Mouse (Mus musculus) hindbrain, embryonic 11.5 days (tissue): ENCODE results near the gene Plcd1. TPM values are rescaled to one million over a fixed set of nuclear protein-coding genes. Genes with fewer than 3 reads are reported as not detected.

Experiments used
- ATAC-seq: fragments of 200-750 bp; cut with Nextera tagmentation; 2 replicates; pipeline ENCODE4 v1.8.0; 2017; ENCODE audit warnings: mild to moderate bottlenecking, moderate TSS enrichment, moderate library complexity; ENCODE audit not compliant: low FRiP score
- DNase-seq: peaks from one replicate; pipeline ENCODE4 v3.0.0-alpha.2; 2015; ENCODE audit warnings: low spot score
- H3K27ac ChIP-seq: fragments of 300-500 bp; sonication (generic); 2 replicates; pipeline ENCODE4 v1.5.1; 2014; ENCODE audit warnings: mild to moderate bottlenecking, low read depth, low read length
- H3K27me3 ChIP-seq: fragments of 300-500 bp; sonication (generic); 2 replicates; pipeline ENCODE4 v1.6.1; 2014; ENCODE audit warnings: mild to moderate bottlenecking, low read length, moderate library complexity, mixed read lengths; ENCODE audit not compliant: control insufficient read depth, insufficient read depth
- H3K36me3 ChIP-seq: fragments of 300-500 bp; sonication (generic); 2 replicates; pipeline ENCODE4 v1.6.1; 2014; ENCODE audit warnings: mild to moderate bottlenecking, low read length, moderate library complexity, mixed read lengths; ENCODE audit not compliant: control insufficient read depth, insufficient read depth
- H3K4me1 ChIP-seq: fragments of 300-500 bp; sonication (generic); replicated peaks from 2 replicates; pipeline ENCODE4 v1.6.1; 2014; ENCODE audit warnings: low read length, mixed read lengths; ENCODE audit not compliant: control insufficient read depth, insufficient read depth
- H3K4me2 ChIP-seq: fragments of 300-500 bp; sonication (generic); replicated peaks from 2 replicates; pipeline ENCODE4 v1.6.1; 2014; ENCODE audit warnings: mild to moderate bottlenecking, low read depth, low read length
- H3K4me3 ChIP-seq: fragments of 300-500 bp; sonication (generic); 2 replicates; pipeline ENCODE4 v1.5.1; 2014; ENCODE audit warnings: low read depth, low read length
- H3K9ac ChIP-seq: fragments of 300-500 bp; sonication (generic); 2 replicates; pipeline ENCODE4 v1.6.1; 2014; ENCODE audit warnings: low read depth, low read length
- H3K9me3 ChIP-seq: fragments of 300-500 bp; sonication (generic); 2 replicates; pipeline ENCODE4 v1.6.1; 2016; ENCODE audit warnings: low read length; ENCODE audit not compliant: control insufficient read depth
- WGBS: fragments of 180-500 bp; shearing (Covaris S2); extraction: QIAGEN DNeasy Blood & Tissue Kit; methylation state at CpG from one replicate; pipeline ENCODE4 v1.1.7; 2014; 5-methylcytosine and 5-hydroxymethylcytosine counted together
- polyA plus RNA-seq: library from polyadenylated mRNA; unstranded; fragments of >200 nt; fragmentation: Nextera tagmentation; extraction: Ambion mirVana; gene quantifications from 2 replicates; pipeline ENCODE4 v1.2.1, GENCODE M21; 2014

Gene Plcd1
- polyA plus RNA-seq, 1 experiment from 2014 or later, result 27.7 TPM

DNA sequence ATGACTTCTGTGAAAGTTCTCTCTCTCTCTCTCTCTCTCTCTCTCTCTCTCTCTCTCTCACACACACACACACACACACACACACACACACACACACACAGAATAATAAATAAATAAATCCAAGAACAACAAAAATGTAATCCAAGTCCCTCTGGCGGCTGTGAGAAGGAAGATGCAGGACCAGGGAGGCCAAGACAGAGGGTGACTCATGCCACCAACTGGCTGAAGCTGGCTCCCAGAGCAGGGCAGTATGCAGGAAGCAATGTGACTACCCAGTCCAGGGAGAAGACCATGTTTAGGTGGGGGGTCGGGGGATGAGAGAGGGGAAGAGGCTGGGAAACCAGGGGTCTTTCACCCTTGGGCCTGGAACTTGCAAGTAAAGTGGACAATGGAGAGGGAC lies 42.1 kb downstream of the Plcd1 start:
- H3K9me3 ChIP-seq, result no peaks in the 10 kb centered on the region
- no peak overlapping the region for H3K27ac ChIP-seq
- peaks cover 6% of the 10 kb centered on the region for H3K27me3 ChIP-seq
- peaks cover 3% of the 10 kb centered on the region; the same call in 1 of the 2 replicates for H3K4me1 ChIP-seq
- WGBS, result 75% methylated on average over 2 of the region's 2 CpGs
- H3K4me2 ChIP-seq, result no peak overlapping the region
- H3K4me3 ChIP-seq, result no peak overlapping the region
- H3K9ac ChIP-seq, result no peak overlapping the region
- ATAC-seq (no peak), DNase-seq (no peak)
- no peaks in the 10 kb centered on the region for H3K36me3 ChIP-seq

GRCm38 (mm10) chr9:119048182-119048903 lies 45.0 kb downstream of the Plcd1 start:
- Histone ChIP-seq H3K4me1 (peaks cover 3% of the 10 kb centered on the region; the same call in 1 of the 2 replicates), H3K9me3 (no peaks in the 10 kb centered on the region), H3K27ac (no peak overlapping the region), H3K36me3 (no peaks in the 10 kb centered on the region), H3K4me2 (no peak overlapping the region), H3K27me3 (no peaks in the 10 kb centered on the region), H3K9ac (no peak overlapping the region), H3K4me3 (no peak overlapping the region)
- DNase-seq (no peak), ATAC-seq (no peak)
- 82% methylated on average over 11 of the region's 11 CpGs for WGBS

- Histone ChIP-seq H3K4me2 (no peak overlapping the region), H3K4me1 (no peaks in the 10 kb centered on the region), H3K27ac (no peak overlapping the region), H3K9ac (no peak overlapping the region), H3K4me3 (no peak overlapping the region), H3K36me3 (no peaks in the 10 kb centered on the region), H3K9me3 (no peaks in the 10 kb centered on the region), H3K27me3 (no peaks in the 10 kb centered on the region)
- 94% methylated on average over 15 of the region's 15 CpGs for WGBS
- DNase-seq, result no peak
- ATAC-seq, result no peak
These were observed 53.1 kb downstream of the Plcd1 start for GRCm38 (mm10) chr9:119040101-119040775.

DNA sequence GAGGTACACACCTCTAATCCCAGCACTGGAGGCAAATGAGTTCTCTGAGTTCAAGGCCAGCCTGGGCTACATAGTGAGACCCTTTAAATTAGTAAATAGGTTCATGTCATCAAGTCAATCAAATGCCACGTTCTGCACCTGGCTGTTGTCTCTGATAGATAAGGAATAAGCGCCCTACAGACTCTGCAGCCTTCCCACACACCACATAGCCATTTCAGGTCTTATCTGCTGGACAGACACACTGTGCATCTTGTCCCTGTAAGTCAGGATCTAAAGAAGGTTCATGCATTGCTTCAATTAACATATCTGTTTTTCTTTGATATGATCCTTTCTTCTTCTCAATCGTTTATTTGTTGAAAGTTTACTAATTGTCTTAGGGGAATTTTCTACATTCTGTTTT lies 54.7 kb downstream of the Plcd1 start:
- Histone ChIP-seq H3K27ac (no peak overlapping the region), H3K4me2 (no peak overlapping the region), H3K4me1 (0 out of 2 replicates have a peak, but pooled peaks cover 4% of the 10 kb centered on the region), H3K4me3 (no peak overlapping the region), H3K9me3 (no peaks in the 10 kb centered on the region), H3K9ac (no peak overlapping the region), H3K27me3 (no peaks in the 10 kb centered on the region), H3K36me3 (no peaks in the 10 kb centered on the region)
- WGBS, result 91% methylated on average over 3 of the region's 3 CpGs
- DNase-seq (no peak), ATAC-seq (no peak)

DNA sequence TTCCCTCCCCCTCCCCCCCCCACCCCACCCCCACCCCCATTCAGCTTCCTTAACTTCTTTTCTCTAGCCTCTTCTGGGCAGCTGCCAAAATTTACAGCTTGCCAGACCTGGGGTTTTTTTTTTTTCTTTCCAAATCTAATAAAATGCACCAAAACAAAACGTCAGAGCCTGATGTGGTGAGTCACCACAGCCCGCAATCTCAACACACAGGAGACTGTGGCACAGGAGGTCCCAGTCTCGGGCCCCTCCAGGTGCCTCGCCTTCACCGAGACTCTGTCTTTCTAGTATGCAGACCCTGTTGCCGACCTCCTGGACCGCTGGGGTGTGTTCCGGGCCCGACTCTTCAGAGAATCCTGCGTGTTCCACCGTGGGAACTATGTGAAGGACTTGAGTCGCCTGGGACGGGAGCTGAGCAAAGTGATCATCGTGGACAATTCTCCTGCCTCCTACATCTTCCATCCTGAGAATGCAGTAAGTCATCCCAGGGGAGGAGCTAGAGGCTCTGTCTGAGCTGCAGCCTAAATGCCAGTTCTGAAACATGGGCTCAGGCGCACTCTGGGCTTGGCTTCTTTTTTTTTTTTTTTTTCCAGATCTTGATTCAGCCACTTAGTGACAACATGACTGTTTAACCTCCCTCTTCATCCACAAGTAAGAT lies 56.1 kb downstream of the Plcd1 start:
- 87% methylated on average over 15 of the region's 15 CpGs for WGBS
- Histone ChIP-seq H3K27me3 (no peaks in the 10 kb centered on the region), H3K4me1 (0 out of 2 replicates have a peak, but pooled peaks cover 7% of the 10 kb centered on the region), H3K36me3 (no peaks in the 10 kb centered on the region), H3K9ac (no peak overlapping the region), H3K9me3 (no peaks in the 10 kb centered on the region), H3K4me3 (no peak overlapping the region), H3K4me2 (no peak overlapping the region), H3K27ac (no peak overlapping the region)
- DNase-seq (no peak), ATAC-seq (no peak)

GRCm38 (mm10) chr9:119035836-119036235 lies 57.5 kb downstream of the Plcd1 start:
- Histone ChIP-seq H3K4me1 (0 out of 2 replicates have a peak, but pooled peaks cover 7% of the 10 kb centered on the region), H3K4me2 (no peak overlapping the region), H3K9me3 (no peaks in the 10 kb centered on the region), H3K9ac (no peak overlapping the region), H3K36me3 (no peaks in the 10 kb centered on the region), H3K27me3 (no peaks in the 10 kb centered on the region), H3K4me3 (no peak overlapping the region), H3K27ac (no peak overlapping the region)
- ATAC-seq (no peak), DNase-seq (no peak)
- 77% methylated on average over 7 of the region's 7 CpGs for WGBS

DNA sequence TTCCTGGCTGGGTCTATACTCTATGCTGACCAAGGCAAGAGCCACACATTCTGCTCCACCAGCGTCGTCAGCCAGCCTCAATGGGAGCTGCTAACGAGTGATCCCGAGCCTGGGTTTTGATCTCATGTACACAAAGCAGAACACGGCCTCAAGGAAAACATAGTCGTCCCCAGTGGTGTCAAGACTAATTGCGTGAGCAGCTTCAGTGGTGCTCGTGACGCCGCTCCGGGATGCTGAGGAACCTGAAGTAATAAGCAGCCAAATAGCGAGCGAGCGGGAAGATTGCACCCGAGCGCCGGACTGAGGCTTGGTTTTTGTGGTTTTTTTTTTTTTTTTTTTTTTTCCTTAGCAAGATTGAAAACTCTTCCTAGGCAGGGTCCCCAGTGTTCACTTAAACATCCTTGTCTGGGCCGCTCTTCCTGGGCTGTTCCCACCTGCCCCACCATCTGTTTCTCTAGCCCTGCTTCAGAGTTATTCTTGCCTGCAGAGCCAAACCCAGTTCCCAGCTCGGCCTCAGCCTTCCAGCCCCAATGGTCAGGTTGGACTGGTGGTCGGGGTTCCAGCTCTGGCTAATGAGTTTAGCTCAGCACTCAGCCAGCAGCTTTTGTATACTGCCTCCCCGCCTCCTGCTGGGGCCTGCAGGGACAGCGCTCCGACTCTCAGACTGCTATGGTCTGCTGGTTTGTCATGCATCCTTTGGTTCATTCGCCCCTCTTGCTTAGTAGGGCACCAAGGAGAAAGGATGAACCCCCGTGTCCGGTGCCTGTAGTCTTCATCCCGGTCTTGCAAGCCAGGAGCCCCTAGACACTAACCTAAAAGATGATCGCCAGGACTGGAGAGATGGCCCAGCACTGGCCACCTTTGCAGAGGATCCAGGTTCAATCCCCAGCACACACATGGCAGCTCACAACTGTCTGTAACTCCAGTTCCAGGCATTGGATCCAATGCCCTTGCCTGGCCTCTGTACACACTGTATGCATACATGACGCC lies 58.3 kb downstream of the Plcd1 start:
- DNase-seq, result no peak
- Histone ChIP-seq H3K4me2 (no peak overlapping the region), H3K4me3 (no peak overlapping the region), H3K9me3 (no peaks in the 10 kb centered on the region), H3K27ac (no peak overlapping the region), H3K27me3 (no peaks in the 10 kb centered on the region), H3K36me3 (no peaks in the 10 kb centered on the region), H3K9ac (no peak overlapping the region), H3K4me1 (0 out of 2 replicates have a peak, but pooled peaks cover 7% of the 10 kb centered on the region)
- WGBS, result 75% methylated on average over 29 of the region's 29 CpGs
- no peak for ATAC-seq

GRCm38 (mm10) chr9:119034069-119034468 lies 59.2 kb downstream of the Plcd1 start:
- DNase-seq, result no peak
- no peaks in the 10 kb centered on the region for H3K27me3 ChIP-seq
- ATAC-seq, result no peak
- 0 out of 2 replicates have a peak, but pooled peaks cover 7% of the 10 kb centered on the region for H3K4me1 ChIP-seq
- 85% methylated on average over 8 of the region's 8 CpGs for WGBS
- no peak overlapping the region for H3K27ac ChIP-seq
- H3K9ac ChIP-seq, result no peak overlapping the region
- no peaks in the 10 kb centered on the region for H3K36me3 ChIP-seq
- H3K4me3 ChIP-seq, result no peak overlapping the region
- no peak overlapping the region for H3K4me2 ChIP-seq
- no peaks in the 10 kb centered on the region for H3K9me3 ChIP-seq
